Mouse (Mus musculus) bone marrow macrophage, adult 2 months (primary cell): ENCODE data around the gene Gnb1.

Experiments used
- CTCF ChIP-seq: IDR thresholded peaks from 2 replicates; pipeline ENCODE4 v1.5.1; 2012; ENCODE audit warnings: low read depth, mild to moderate bottlenecking, low read length, moderate library complexity
- POLR2A ChIP-seq: IDR thresholded peaks from 2 replicates; pipeline ENCODE4 v1.6.1; 2012; ENCODE audit warnings: mild to moderate bottlenecking, low read depth, low read length, borderline replicate concordance

- TF ChIP-seq CTCF (no peak), POLR2A (no peak)
Measured at GRCm38 (mm10) chr4:155522327-155522726, 31.2 kb downstream of the Gnb1 start.
